Mouse (Mus musculus): ENCODE results near the gene Acads.
A peak's percentile ranks its signal among the peaks of the same experiment; 100 is the strongest.
"Not testable (repeated sequence)": the region's sequence is repeated elsewhere in the genome, so short reads cannot be mapped to it uniquely, and the experiment has no call there.

Acads gene

GRCm38 (mm10) chr5:115118961-115119570 is at the start of gene Acads:
TSS of gene Acads (minus strand) at chr5:115119346.
- no peak for DNase-seq (ENCODE audit: low read depth, low spot score)

- no peak for DNase-seq (ENCODE audit: low read depth, low spot score)
These were observed 48.2 kb upstream of the Acads start for GRCm38 (mm10) chr5:115167396-115167795.

- no peak for DNase-seq (ENCODE audit: low read depth, low spot score)
These were observed 47.7 kb upstream of the Acads start for GRCm38 (mm10) chr5:115166815-115167194.

- DNase-seq (ENCODE audit: low read depth, low spot score): no peak
These were observed 47.0 kb upstream of the Acads start for GRCm38 (mm10) chr5:115165895-115166814.

- no peak for DNase-seq (ENCODE audit: low read depth, low spot score)
These were observed 46.2 kb upstream of the Acads start for GRCm38 (mm10) chr5:115165351-115165750.

- DNase-seq (ENCODE audit: low read depth, low spot score): not testable (repeated sequence)
These were observed 45.3 kb upstream of the Acads start for GRCm38 (mm10) chr5:115164446-115164845.

GRCm38 (mm10) chr5:115163563-115163962 is 44.4 kb upstream of the Acads start:
- no peak for DNase-seq (ENCODE audit: low read depth, low spot score)

- DNase-seq (ENCODE audit: low read depth, low spot score): not testable (repeated sequence)
These were observed 42.8 kb upstream of the Acads start for GRCm38 (mm10) chr5:115161940-115162279.

GRCm38 (mm10) chr5:115161064-115161939 is 42.2 kb upstream of the Acads start:
- DNase-seq (ENCODE audit: low read depth, low spot score): no peak

- no peak for DNase-seq (ENCODE audit: low read depth, low spot score)
These were observed 41.5 kb upstream of the Acads start for GRCm38 (mm10) chr5:115160655-115161054.

GRCm38 (mm10) chr5:115159165-115159564 is 40.0 kb upstream of the Acads start:
- no peak for DNase-seq (ENCODE audit: low read depth, low spot score)

- peak; percentile 97 for DNase-seq (ENCODE audit: low read depth, low spot score)
These were observed 39.2 kb upstream of the Acads start, which contains the start of gene Mlec for GRCm38 (mm10) chr5:115158040-115158983. TSS of gene Mlec (minus strand) at chr5:115158179.

GRCm38 (mm10) chr5:115156933-115157589 is 37.9 kb upstream of the Acads start:
- DNase-seq (ENCODE audit: low read depth, low spot score): no peak

- no peak for DNase-seq (ENCODE audit: low read depth, low spot score)
These were observed 37.3 kb upstream of the Acads start for GRCm38 (mm10) chr5:115156401-115156800.

- no peak for DNase-seq (ENCODE audit: low read depth, low spot score)
These were observed 36.7 kb upstream of the Acads start for GRCm38 (mm10) chr5:115155831-115156230.

GRCm38 (mm10) chr5:115155156-115155631 is 36.0 kb upstream of the Acads start:
- DNase-seq (ENCODE audit: low read depth, low spot score): no peak

- DNase-seq (ENCODE audit: low read depth, low spot score): no peak
These were observed 33.2 kb upstream of the Acads start for GRCm38 (mm10) chr5:115152132-115152956.

GRCm38 (mm10) chr5:115151457-115151856 is 32.3 kb upstream of the Acads start:
- DNase-seq (ENCODE audit: low read depth, low spot score): no peak

GRCm38 (mm10) chr5:115150991-115151390 is 31.8 kb upstream of the Acads start:
- DNase-seq (ENCODE audit: low read depth, low spot score): no peak

Measured in brain, embryonic 18.5 days (tissue).